Mouse (Mus musculus): Measurements from ENCODE around the gene Armh1.
"Not testable (repeated sequence)": the region's sequence is repeated elsewhere in the genome, so short reads cannot be mapped to it uniquely, and the experiment has no call there.

Armh1 gene

DNA sequence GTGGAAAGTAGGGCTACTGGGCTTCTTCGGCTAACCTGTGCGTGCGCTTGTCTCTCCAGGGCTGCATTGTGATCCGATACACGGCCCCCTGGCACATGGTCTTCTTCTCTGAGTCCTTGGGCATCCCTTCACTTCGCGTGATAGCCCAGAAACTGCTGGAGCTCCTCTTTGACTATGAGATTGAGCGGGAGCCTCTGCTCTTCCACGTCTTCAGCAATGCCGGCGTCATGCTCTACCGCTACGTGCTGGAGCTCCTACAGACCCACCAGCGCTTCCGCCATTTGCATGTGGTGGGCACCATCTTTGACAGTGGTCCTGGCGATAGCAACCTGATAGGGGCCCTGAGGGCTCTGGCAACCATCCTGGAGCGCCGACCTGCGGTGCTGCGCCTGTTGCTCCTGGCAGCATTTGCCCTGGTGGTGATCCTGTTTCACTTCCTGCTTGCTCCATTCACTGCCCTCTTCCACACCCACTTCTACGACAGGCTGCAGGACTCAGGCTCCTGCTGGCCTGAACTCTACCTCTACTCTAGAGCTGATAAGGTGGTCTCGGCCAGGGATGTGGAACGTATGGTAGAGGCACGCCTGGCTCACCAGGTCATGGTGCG lies 16.0 kb upstream of the Armh1 start:
- no peak for DNase-seq (ENCODE audit: low spot score)

DNA sequence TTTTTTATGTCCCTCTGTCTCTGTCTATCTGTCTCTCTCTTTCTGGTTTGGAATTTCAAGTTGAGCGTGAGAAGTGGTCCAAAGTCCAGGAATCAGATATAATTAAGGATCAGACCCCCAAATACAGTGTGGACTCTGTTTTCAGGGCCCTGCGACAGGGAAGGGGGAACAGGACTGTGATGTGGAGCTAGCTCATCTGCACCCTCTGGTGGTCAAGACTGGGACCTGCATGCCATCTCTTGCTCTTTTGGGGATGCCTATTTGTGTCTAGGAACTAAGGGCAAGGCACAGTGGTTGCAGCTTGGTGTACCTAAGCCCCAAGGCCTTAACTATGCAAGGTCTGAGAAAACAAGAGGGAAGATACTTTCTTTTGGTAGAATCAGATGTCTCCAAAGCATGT lies 15.4 kb upstream of the Armh1 start:
- DNase-seq (ENCODE audit: low spot score) = peak; percentile 78

DNA sequence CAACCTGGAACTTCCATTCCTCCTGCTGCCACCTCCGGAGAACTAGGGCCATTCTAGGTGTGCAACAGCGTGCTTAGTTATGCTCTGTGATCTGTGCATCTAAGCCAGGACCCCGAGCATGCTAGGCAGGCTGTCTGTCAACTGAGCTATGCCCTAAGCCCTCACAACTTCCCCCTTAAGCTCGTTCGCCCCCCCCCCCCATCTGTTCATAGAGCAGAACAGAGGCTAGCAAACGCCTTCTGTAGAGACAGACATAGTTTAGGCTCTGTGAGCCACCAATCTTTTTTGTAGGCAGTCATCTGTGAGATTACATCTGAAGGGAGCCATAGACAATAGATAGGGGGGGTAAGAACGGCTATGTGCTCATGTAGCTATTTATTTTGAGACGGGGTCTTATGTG lies 11.1 kb upstream of the Armh1 start:
- DNase-seq (ENCODE audit: low spot score) = no peak

DNA sequence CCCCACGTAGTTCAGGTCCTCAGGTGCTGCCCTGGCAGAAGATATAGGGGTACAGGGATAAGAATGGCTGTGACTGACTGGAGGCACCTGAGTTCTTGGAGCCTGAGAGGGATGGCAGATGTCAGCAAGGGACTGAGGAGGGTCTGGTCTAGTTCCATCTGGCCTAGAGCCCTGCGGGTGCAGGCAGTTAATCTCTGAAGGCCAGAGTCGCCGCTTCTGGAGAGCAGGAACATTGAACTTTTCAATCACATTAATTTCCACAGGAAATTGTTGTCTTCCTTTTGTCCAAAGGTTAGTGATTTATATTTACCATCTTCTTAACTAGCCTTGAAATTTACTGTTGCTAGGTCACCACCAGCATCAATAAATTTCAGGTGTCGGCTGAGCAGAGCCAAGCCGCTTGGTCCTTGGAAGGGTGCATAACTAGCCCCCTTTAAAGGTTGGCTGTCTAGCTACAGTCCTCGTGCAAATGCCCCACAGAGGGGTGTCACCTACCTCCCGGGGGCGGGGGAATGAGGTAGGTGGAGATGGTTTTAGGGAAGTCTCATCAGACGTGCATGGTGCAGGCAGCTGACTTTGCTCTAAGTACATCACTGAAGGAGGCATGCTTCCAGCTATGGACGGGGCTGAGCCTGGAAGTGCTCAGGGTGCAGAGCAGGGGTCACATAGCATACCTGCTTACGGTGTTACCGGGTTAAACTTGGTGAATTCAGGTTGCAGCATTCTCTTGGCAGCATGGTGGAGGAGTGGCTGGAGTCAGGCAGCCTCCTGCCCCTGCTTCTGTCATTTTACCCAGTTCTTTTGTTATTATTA lies 10.4 kb upstream of the Armh1 start:
- DNase-seq (ENCODE audit: low spot score) = no peak

DNA sequence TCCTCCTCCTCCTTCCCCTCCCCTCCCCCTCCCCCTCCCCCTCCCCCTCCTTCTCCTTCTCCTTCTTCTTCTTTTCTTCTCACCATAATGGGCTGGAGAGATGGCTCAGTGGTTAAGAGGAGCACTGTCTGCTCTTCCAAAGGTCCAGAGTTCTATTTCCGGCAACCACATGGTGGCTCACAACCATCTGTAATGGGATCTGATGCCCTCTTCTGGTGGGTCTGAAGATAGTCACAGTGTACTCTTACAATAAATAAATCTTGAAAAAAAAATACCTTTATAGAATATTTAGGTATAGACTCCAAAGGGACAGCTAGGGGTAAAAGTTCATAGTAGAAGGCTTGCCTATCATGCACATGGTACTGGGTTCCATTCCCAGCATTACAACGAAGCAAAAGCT lies 9.3 kb upstream of the Armh1 start:
- DNase-seq (ENCODE audit: low spot score) = no peak

- not testable (repeated sequence) for DNase-seq (ENCODE audit: low spot score)
Observed at GRCm38 (mm10) chr4:117259909-117260308, 8.0 kb upstream of the Armh1 start.

GRCm38 (mm10) chr4:117254672-117255071 lies 2.7 kb upstream of the Armh1 start:
- no peak for DNase-seq (ENCODE audit: low spot score)

GRCm38 (mm10) chr4:117254017-117254627 lies 2.2 kb upstream of the Armh1 start:
- DNase-seq (ENCODE audit: low spot score) = no peak

GRCm38 (mm10) chr4:117253218-117254016 lies 1.5 kb upstream of the Armh1 start:
- no peak for DNase-seq (ENCODE audit: low spot score)

DNA sequence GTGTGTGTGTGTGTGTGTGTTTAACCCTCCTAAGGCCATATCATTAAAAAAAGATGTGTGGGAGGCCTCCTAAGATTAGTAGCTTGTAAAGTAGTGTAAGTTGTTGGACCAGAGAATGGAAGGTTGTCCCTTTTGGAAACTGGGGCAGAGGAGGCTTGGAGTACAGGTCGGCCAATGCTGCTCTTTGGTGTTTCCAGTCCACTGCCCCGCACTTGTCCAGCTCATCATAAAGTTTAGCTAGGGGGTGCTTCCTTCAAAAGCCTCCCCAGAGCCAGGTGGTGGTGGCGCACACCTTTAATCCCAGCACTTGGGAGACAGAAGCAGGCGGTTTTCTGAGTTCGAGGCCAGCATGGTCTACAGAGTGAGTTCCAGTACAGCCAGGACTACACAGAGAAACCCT lies 830 bp upstream of the Armh1 start:
- DNase-seq (ENCODE audit: low spot score) = no peak

GRCm38 (mm10) chr4:117252351-117252750 lies 426 bp upstream of the Armh1 start:
- DNase-seq (ENCODE audit: low spot score) = peak; percentile 64

DNA sequence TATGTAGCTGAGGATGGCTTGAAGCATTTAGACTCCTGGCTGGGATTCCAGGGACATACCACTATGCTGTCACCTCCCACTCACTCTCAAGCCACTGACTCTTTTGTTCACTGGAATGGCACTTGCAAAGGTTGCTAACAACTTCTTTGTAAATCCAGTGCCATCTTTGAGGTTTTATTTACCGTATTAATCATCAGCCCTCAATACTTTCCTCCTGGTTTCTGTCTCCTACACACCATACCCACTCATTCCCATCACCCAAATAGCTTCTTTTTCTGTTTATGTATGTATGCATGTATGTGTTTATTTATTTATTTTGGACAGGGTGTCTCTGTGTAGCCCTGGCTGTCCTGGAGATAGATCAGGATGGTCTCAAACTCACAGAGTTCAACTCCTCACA lies 943 bp downstream of the Armh1 start:
- no peak for DNase-seq (ENCODE audit: low spot score)

GRCm38 (mm10) chr4:117240867-117241266 lies 11.1 kb downstream of the Armh1 start:
- no peak for DNase-seq (ENCODE audit: low spot score)

GRCm38 (mm10) chr4:117239153-117239552 lies 12.8 kb downstream of the Armh1 start:
- no peak for DNase-seq (ENCODE audit: low spot score)

DNA sequence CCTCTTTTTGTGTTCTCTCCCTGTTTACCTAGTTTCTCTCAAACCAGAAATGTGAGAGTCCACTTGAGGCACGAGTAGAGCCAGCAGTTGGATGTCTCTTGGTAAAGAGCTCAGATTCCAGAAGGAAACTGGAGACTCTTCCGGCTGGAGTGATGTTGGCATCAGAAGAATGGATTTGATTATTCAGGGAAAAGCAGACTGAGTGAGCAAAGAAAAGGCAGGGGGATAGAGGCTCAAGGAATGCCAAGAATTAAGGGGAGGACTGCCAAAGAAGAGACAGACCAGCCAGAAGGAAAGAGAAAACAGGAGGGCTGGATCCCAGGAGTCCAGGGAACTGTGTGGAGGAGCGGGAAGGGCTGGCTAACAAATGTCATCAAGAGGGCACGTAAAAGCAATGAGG lies 16.1 kb downstream of the Armh1 start:
- DNase-seq (ENCODE audit: low spot score) = no peak

DNA sequence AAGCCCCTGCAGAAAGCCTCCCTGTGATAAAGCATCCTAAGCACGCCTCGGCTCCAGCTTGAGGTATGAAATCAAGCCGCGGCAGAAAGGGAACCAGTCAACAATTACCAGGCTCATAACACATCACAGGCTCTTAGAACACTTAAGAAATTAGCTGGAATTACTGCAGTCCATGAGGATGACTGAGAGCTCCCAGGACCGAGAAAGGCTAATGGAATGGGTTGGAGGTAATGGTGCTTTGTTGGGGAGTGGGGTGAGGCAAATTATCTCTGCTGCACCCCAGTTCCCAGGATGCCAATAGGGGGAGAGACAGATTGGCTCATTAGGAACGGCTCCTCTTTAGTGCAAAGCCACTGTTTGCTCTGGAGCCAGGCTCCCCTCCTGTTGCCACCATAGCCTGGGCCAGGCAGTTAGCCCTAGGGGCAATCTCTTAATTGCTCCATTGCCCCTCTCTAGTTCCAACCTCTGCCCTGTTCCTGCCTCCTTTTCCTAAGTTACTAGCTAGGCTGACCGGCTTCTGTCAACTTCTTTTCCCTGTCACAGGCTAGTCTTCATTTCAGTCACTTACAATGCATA lies 17.7 kb downstream of the Armh1 start:
- DNase-seq (ENCODE audit: low spot score) = no peak

- no peak for DNase-seq (ENCODE audit: low spot score)
Observed at GRCm38 (mm10) chr4:117231208-117231607, 20.7 kb downstream of the Armh1 start.

DNA sequence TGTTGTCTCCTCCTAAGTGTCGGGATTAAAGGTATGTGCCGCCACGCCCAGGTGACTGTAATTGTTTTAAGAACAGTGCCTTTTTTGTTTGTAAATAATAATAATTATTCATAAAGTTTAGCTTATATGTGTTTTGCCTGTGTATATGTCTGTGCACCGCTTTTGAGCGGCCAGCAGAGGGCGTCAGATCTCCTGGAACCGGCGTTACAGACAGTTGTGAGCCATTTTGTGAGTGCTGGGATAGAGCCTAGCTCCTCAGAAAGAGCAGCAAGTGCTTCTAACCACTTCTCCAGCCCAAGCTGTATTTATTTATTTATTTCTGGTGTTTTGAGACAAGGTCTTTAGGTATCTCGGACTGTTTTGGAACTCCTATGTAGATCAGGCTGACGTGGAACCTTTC lies 21.6 kb downstream of the Armh1 start:
- DNase-seq (ENCODE audit: low spot score) = no peak

GRCm38 (mm10) chr4:117229590-117229989 lies 22.3 kb downstream of the Armh1 start:
- no peak for DNase-seq (ENCODE audit: low spot score)

- DNase-seq (ENCODE audit: low spot score) = no peak
Observed at GRCm38 (mm10) chr4:117225250-117225649, 26.7 kb downstream of the Armh1 start.

DNA sequence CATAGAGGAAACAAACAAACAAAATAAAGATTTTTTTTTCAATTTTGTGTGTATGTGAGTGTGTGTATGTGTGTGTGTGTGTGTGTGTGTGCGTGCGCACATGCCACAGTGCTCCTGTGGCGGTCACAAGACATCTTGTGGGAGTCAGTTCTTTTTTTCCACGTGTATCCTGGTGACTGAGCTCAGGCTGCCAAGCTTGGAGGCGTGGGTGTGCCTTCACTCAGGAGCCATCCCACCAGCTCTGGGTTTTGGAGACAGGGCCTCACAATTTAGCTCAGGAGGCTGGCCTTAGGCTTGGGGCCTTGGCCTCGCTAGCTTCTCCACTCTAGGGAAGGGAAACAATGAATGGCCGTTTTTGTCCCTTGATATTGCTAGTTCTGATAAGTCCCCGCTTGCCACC lies 27.8 kb downstream of the Armh1 start:
- DNase-seq (ENCODE audit: low spot score) = no peak

- no peak for DNase-seq (ENCODE audit: low spot score)
Observed at GRCm38 (mm10) chr4:117223001-117223400, 28.9 kb downstream of the Armh1 start.

All from lung, postnatal 25 days (tissue).